Mouse (Mus musculus) brain, embryonic 14.5 days (tissue): ENCODE results near the gene Lyrm1.

ENCODE experiments used
- CTCF ChIP-seq: fragments of 200-500 bp; IDR thresholded peaks from 2 replicates; pipeline ENCODE4 v1.5.1; 2012; ENCODE audit warnings: inconsistent platforms, mild to moderate bottlenecking, moderate library complexity, borderline replicate concordance; ENCODE audit not compliant: insufficient read depth, insufficient read length; ENCODE audit errors: extremely low read depth
- POLR2A ChIP-seq: fragments of 200-500 bp; IDR thresholded peaks from 2 replicates; pipeline ENCODE4 v1.6.1; 2012; ENCODE audit warnings: mild to moderate bottlenecking, inconsistent platforms, borderline replicate concordance; ENCODE audit not compliant: poor library complexity, insufficient read depth, insufficient read length, severe bottlenecking; ENCODE audit errors: extremely low read depth

DNA sequence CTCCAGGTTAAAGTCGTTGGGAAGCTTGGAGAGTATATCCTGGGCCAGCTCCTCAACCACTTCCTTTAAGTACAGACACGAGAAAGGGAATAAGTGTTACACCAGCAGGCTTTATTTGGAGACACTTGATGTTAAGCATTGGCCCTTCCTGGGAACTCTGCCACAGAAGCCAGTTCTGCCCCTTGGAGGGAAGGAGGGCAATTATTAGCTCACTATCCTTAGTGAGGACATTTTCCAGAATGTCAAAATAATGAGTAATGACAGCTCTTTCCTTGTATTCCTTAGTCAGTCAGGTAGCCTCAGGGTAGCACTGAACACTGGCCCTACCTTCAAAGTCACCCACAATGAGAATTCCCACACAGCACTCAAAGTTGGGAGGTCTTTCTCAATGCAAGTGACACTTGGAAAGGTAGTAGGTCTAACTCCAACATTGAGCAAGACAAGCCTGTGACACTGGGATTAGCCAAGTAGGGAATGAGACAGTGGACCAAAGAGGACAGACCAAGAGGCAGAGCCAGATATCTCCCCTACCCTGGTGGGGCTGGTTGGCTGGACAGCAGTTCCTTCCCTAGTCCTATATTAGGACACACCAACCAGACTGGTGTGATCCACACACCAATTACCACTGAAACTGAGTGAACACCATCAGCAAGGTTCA lies 33.3 kb downstream of the Lyrm1 start:
- no peak for TF ChIP-seq CTCF
- TF ChIP-seq POLR2A, result no peak
